Mouse (Mus musculus): ENCODE measurements around the gene Pex13.

DNA sequence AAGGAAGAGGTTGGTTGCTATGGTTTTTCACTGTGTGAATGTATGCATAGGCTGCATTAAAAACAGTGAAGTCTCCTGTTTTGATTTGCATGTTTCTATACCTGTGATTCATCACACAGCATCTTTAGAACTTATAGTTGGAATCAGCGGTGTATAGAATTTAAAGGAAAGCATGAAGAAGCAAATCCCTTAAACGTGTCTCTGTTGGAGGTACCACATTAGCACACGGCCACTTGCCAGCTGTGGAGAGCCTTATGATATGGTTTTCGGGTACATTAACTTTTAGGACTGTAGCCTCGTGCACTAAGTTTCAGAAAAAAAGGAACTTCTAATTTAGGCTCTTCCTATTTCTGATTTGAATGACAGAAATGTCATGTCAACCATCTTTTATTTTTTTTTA is 16.8 kb upstream of the Pex13 start:
- TF ChIP-seq POLR2A (IDR thresholded peaks at IDR 0.05; ENCODE audit: extremely low read depth, insufficient read depth, low read length) (no peak), CTCF (IDR thresholded peaks at IDR 0.05; ENCODE audit: low read depth, low read length) (no peak)

All from liver, adult 2 months (tissue).